Mouse (Mus musculus): ENCODE measurements around the gene Cyp2d22.
"Not testable (repeated sequence)": the region's sequence is repeated elsewhere in the genome, so short reads cannot be mapped to it uniquely, and the experiment has no call there.

The Cyp2d22 gene

DNA sequence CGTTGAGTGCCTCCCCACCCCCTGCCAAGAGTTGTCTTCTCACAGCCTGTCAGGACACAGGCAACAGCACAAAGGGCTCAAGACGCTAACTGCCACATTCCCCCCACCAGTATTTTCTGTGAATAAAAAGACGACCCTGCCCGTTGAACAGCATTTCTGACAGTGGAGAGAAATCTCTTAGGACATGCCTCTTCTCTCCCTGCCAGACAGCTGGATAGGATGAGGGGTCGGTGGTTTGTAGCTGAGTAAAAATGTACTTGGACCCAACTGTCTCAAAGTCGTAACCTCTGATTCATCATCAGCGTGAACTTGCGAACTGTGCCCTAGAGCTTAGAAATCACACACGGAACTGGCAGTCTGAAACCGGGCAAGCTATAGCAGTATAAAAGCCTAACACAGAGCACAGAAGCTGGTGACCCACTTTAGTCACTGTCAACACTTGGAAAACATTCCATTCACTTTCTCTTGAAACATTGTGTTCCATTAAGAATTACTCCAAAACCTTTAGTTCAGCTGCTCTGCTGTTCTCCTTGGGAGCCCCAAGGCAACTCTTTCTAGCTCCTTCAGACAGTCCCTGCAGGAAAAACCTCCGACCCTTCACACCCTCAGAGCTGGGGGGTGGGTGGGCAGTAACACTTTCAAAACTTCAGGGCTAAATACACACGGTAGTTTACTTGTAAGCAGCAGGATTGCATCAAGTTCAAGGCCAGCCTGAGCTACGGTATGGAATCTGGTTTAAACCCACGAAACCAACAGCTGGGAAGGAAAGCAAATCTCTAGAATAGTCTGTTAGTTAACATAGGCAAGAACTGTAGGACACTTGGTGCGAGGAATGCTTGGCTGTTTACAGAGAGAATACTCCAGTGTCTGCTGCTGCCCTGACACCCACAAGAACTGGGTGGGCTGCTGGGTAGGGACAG, 1.5 kb downstream of the Cyp2d22 start:
- POLR2A ChIA-PET, result interaction anchor here in 2 of 4 experiments (0.7 to 2.6 kb wide), 5 partner anchors 18 to 562 kb away, joined by 3 to 12 read pairs (median 4); partner anchors contain the start of gene Ndufa6 (in 1 of the 2)
- CTCF ChIA-PET, result interaction anchor here in 2 of 4 experiments (0.6 to 0.9 kb wide), 3 partner anchors 40 to 107 kb away, joined by 3 to 4 read pairs (median 3); partner anchors contain the start of genes Naga (in 1 of the 2), Pheta2 (in 1 of the 2) and Smdt1 (in 1 of the 2)

DNA sequence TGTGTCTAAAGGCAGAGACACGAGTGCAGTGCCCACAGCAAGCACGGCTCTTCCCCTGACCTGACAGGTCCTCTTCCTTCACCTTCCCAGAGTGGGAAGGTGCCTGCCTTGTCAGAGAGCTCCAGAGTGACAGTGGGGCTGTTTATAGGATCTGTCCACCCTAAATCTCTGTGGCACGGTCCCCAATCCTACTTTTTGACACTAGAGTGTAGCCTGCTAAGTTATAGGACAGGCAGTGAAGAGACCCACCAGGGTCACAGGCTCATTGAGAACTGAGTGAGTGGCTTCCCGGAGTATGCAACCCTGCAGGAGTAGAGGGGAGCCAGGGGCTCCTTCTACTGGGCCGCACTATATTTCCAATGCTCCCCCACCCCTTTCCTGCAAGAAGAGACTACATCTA, 2.4 kb downstream of the Cyp2d22 start:
- CTCF ChIA-PET, result interaction anchor here in 1 of 4 experiments (0.6 kb wide), 1 partner anchor 786 kb away, joined by 15 read pairs; no protein-coding TSS in a partner anchor
- POLR2A ChIA-PET, result interaction anchor here in 2 of 4 experiments (1.1 to 2.6 kb wide), 3 partner anchors 17 to 24 kb away, joined by 3 to 12 read pairs (median 10); partner anchors contain the start of gene Ndufa6 (in 1 of the 2)

DNA sequence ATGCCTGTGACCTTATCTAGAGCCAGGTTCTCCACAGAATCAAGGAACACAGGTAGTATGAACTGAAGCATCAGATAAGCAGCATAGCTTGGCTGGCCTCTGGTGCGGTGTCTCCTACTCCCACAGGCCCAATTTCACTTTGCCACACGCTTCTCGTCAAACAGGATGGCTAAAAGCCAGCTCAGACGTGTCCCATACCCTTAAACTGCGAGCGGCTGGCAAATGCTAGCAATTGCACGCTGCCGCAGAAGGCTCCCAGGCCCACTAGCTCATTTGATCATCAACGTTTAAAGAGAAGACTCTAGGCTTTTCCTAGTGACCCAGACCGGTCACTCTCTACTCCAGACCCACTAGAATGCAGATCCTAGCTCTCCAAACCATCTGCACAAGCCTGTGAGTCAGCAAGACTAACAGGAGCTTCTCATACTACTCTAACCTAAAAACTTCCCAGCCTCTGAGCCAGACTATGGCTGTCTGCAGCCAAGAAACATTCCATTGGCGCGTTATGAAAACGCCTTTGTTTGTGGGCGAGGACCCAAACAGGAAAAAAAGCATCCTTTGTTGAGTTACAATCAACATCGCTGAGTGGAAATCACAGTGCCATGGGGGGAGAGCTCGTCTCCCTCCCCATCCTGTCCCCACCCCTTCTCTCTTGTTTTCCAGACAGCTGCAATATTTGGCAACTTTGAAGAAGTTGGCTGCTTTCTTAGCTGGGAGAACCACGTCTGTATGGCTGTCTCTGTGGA, 3.5 kb downstream of the Cyp2d22 start:
- POLR2A ChIA-PET, result interaction anchor here in 2 of 4 experiments (0.7 to 2.1 kb wide), 8 partner anchors 15 to 468 kb away, joined by 3 to 7 read pairs (median 3); partner anchors contain the start of gene Ndufa6 (in 2 of the 2)
- CTCF ChIA-PET, result interaction anchor here in 3 of 4 experiments (0.5 to 1.7 kb wide), 5 partner anchors 18 to 406 kb away, joined by 3 to 10 read pairs (median 7); partner anchors contain the start of gene Ndufa6 (in 1 of the 3)

DNA sequence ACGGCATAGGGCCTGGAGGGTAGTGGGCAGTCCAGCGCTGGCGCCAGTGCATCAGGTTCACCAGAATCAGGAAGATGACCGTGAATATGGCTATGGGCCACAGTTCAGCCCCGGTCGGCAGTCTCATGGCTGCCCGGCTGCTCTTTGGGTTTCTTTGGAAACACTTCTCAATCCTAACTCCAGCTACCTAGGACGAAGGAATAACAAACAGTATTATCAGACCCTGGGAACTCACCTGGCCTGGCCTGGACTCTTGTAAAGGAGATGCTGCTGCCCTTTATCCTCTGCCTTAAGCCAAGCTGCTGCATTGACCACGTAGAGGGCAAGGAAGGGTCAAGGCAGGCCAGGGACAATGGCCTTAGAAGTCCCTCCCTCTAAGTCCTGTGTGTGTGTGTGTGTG, 4.2 kb downstream of the Cyp2d22 start:
- CTCF ChIA-PET, result interaction anchor here in 3 of 4 experiments (0.5 to 1.7 kb wide), 3 partner anchors 21 to 159 kb away, joined by 4 to 10 read pairs (median 7); partner anchors contain the start of gene Ndufa6 (in 1 of the 3)

DNA sequence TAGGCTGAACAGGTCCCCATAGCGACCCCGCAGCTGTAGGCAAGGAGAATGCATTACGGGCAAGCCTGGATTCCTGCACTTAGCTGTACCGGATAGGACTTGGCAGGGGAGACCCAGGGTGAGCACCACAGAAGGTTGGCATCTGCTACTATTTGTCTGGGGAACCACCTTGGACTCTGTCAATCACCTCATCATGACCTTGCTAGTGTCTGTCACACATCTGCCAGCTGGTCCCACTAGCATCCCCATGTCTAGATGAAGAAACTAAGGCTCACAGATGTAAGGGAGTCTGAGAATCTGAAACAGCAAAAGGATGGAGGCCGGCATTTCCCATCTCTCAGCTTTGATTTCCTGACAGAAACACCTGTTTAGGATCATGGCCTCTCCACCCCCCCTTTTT, 5.6 kb downstream of the Cyp2d22 start:
- ChIA-PET CTCF (interaction anchor here in 2 of 4 experiments (0.7 to 1.2 kb wide), 2 partner anchors 43 to 431 kb away, joined by 3 to 6 read pairs; no protein-coding TSS in a partner anchor), POLR2A (interaction anchor here in 2 of 4 experiments (1.8 to 2.2 kb wide), 3 partner anchors 13 to 15 kb away, joined by 6 to 7 read pairs (median 7); no protein-coding TSS in a partner anchor)

More for the DNA sequence above, 4.2 kb downstream of the Cyp2d22 start:
- POLR2A ChIA-PET, result interaction anchor here in 3 of 4 experiments (0.6 to 2.1 kb wide), 6 partner anchors 15 to 440 kb away, joined by 3 to 7 read pairs (median 4); partner anchors contain the start of gene Ndufa6 (in 2 of the 3)

DNA sequence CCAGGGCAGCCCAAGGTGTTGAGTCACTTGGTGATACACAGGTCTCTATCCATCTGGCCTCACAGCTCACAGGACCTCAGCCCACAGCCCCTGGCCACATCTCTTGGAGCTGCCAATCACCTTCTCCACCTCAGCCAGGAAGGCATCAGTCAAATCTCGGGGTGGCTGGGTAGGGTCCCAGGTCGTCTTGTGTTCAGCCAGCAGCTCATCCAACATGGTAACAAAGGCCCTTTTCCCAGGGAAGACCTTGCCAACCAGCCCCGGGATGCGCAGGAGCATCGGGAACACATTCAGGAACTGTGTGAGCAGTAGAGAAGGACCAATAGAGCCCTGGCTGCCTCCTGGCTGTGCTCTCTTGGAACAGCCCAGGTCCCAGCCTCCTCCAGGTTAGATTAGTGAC, 7.1 kb downstream of the Cyp2d22 start:
- CTCF ChIA-PET, result interaction anchor here in 1 of 4 experiments (1.7 kb wide), 1 partner anchor 11 kb away, joined by 6 read pairs; no protein-coding TSS in a partner anchor
- POLR2A ChIA-PET, result interaction anchor here in 3 of 4 experiments (1.5 to 2.2 kb wide), 5 partner anchors 11 to 18 kb away, joined by 4 to 7 read pairs (median 5); no protein-coding TSS in a partner anchor

DNA sequence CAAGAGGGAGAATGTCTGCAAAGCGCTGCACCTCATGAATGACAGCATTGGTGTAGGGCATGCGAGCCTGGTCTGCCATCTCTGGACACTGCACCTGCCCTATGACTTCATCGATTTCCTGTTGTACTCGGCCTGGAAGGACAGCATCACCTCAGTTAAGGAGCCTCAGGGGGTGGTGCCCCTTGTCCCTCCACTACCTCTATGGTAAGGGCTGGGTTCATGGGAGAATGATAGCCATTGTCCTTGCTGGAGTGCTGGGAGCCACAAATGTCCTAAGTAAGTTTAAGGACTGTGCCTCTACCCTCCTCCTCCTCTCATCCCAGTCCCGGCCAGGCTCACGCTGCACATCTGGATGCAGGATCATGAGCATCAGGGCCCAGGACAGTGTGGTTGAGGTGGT, 7.6 kb downstream of the Cyp2d22 start:
- POLR2A ChIA-PET, result interaction anchor here in 3 of 4 experiments (1.5 to 2.2 kb wide), 5 partner anchors 11 to 17 kb away, joined by 4 to 7 read pairs (median 5); no protein-coding TSS in a partner anchor
- CTCF ChIA-PET, result interaction anchor here in 1 of 4 experiments (1.7 kb wide), 1 partner anchor 11 kb away, joined by 6 read pairs; no protein-coding TSS in a partner anchor

DNA sequence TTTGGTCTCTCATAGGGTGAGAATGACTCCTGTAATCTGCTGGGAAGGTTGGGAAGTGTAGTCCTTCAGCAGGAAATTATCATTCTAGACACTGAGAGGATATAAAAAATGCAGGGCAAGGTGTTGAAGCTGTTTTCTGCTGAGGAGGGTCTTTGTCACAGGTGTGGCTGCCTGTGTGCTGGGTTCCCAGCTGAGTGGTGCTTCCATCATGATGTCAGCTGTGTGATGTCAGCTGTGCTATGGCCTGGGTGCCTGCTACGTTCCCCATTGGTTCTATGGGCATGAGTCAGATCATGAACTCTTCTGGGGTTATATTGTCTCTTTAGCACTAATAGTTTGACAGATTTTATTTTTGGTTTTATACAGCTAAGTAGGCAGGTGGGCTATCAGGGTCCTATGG, 11.2 kb downstream of the Cyp2d22 start:
- ChIA-PET POLR2A (interaction anchor here in 2 of 4 experiments (0.5 to 1.2 kb wide), 6 partner anchors 9 to 1109 kb away, joined by 3 to 6 read pairs (median 3); partner anchors contain the start of genes Naga (in 1 of the 2), Pheta2 (in 1 of the 2) and Smdt1 (in 1 of the 2)), CTCF (interaction anchor here in 1 of 4 experiments (0.6 kb wide), 1 partner anchor 727 kb away, joined by 9 read pairs; no protein-coding TSS in a partner anchor)

DNA sequence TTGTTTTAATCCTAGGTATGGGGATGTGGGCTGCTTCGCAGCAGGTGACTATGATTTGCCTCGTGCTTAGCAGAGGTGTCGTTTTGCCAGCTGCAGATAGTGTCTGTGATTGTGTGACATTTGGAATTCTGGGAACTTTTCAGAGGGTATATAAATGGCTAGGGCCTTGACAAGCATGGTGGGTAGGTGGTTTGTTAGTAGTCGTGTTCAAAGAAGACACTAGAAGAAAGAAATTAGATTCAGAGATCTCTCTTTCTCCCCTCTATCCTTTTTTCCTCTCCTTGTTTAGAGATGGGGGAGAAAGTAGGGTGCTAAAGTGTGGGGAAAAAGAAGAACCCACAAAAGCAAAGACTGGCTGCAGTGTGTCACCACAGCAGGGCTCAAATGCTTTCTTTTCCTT, 11.9 kb downstream of the Cyp2d22 start:
- CTCF ChIA-PET, result interaction anchor here in 1 of 4 experiments (0.6 kb wide), 1 partner anchor 728 kb away, joined by 9 read pairs; no protein-coding TSS in a partner anchor
- POLR2A ChIA-PET, result interaction anchor here in 2 of 4 experiments (0.5 to 1.2 kb wide), 5 partner anchors 8 to 352 kb away, joined by 3 to 6 read pairs (median 3); partner anchors contain the start of genes Naga (in 1 of the 2), Pheta2 (in 1 of the 2) and Smdt1 (in 1 of the 2)

DNA sequence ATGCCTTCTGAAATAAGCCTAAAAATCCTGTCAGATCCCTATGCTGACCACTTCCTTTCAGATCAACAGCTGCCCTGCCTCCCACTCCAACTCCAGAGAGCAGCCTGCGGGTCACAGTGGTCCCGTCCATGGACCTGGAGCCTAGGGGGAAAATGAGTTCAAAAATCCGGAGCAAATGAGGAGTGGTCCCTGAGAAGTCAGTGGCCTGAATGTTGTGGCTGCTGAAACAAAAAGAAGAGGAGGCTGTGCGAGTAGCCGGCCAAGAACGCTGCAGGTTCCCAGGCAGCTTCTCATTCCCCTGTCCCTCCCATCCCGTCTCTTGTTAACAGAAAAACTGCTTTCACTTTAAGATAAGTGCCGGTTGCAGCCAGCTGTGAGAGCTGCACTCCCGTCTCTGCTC, 15.5 kb downstream of the Cyp2d22 start:
- POLR2A ChIA-PET, CTCF ChIA-PET: not testable (repeated sequence)

DNA sequence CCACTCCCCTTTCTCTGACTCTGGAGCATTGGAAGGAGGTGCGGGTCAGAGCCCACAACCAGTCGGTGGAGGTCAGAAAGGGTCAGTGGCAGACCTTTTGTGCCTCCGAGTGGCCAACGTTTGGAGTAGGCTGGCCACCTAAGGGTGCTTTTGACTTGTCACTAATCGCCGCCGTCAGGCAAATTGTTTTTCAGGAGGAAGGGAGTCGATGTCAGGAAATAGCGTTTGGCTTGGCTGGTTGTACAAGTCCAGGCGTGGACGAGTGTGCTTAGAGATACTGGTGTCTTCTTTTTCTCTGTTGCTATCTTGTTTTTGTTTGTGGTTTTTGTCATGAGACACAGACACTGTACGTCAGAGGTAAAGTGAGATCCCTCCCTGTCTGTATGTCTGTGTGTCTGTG, 16.3 kb downstream of the Cyp2d22 start:
- POLR2A ChIA-PET, CTCF ChIA-PET: not testable (repeated sequence)

DNA sequence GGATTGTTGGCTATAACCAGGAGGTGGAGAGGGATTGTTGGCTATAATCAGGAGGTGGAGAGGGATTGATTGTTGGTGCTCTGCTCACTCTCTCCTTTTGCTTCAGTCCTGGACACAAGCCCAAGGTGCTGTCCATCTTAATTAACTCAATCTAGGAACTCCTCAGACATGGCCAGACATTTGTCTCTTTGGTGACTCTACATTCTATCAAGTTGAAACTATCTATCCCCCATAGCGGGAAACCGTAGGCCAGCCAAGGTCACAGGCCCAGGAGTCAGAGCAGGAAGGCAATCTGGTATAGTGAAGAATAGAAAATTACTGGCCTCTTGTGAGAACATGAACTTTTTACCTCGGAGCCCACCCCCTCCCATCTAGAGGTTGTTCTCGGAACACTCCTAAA, 17.8 kb downstream of the Cyp2d22 start:
- CTCF ChIA-PET, result interaction anchor here in 1 of 4 experiments (1.0 to 1.3 kb wide), 2 partner anchors 10 to 737 kb away, joined by 3 to 6 read pairs; no protein-coding TSS in a partner anchor
- POLR2A ChIA-PET, result interaction anchor here in 2 of 4 experiments (0.7 to 2.5 kb wide), 5 partner anchors 11 to 30 kb away, joined by 3 to 19 read pairs (median 11); partner anchors contain the start of genes Cyp2d22 (in 1 of the 2), Naga (in 1 of the 2), Pheta2 (in 1 of the 2) and Smdt1 (in 1 of the 2)

DNA sequence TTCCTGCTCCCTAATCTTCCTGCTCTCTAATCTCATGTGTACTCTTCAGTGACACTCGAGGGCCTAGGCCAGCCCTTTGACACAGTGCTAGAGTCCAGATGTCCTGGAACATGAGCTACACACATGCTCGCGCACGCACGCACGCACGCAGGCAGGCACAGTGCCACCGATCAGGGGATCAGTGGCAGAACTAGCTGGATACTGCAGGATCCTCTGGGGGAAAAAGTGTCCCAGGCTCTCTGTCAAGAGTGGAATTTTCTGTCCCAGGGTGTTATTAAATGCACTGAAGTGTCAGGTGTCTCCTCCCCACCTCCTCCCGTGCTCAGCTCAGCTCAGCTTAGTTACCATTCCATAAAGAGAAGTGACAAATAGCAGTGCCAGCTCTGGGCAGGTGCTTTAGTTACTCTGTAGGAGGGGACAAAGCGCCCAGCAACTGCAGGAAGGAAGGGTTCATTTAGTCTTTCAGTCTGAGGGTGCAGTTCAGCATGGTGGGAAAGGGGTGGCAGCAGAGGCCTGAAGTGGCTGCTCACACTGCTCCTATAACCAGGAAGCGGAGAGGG, 18.5 kb downstream of the Cyp2d22 start:
- ChIA-PET CTCF (interaction anchor here in 2 of 4 experiments (0.5 to 1.3 kb wide), 7 partner anchors 11 to 953 kb away, joined by 3 to 7 read pairs (median 3); no protein-coding TSS in a partner anchor), POLR2A (interaction anchor here in 3 of 4 experiments (0.5 to 2.5 kb wide), 21 partner anchors 9 to 788 kb away, joined by 3 to 19 read pairs (median 5); partner anchors contain the start of genes Naga (in 3 of the 3), Pheta2 (in 3 of the 3), Smdt1 (in 3 of the 3) and Cyp2d22 (in 1 of the 3))

DNA sequence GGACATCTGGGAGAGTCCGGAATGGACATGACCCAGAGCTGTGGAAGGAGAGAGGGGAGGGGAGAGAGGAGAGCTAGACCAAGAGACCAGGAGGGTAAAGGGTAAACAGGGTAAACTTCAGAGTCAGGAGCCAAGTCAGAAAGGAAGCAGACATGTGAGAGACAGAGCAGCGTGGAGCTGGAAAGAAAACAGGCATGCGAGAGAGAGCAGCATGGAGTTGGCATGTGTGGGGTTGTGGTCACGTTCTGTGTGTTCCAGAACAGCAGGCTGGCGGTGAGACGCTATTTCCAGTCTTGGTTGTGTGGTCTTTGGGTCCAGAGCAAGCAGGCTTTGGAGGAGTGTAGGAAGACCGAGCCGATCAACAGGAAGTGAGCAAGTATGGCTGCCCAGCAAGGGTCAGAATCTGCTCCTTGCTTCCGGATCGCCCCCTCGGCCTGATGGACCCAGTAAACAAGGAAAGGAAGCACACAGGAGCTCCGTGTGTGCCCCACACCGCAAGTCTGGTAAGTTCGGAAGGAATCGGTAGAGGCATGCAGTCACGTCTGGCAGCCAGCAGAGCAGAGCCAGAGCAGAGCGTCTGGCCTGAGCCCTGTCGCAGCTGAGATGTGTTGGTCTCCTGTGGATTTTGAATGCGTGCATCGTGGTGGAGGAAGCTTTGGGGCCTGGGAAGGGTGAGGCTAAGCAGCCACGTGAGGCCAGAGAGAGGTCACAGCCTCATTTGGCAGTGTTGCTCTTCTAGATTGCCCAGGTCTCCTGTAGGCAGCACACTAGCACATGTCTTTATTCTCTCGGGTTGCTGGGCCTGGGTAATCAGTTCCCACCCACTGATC, 21.4 kb downstream of the Cyp2d22 start:
- ChIA-PET CTCF (interaction anchor here in 2 of 4 experiments (0.6 to 1.0 kb wide), 3 partner anchors 18 to 98 kb away, joined by 3 to 7 read pairs (median 4); no protein-coding TSS in a partner anchor), POLR2A (interaction anchor here in 3 of 4 experiments (0.7 to 3.5 kb wide), 20 partner anchors 8 to 791 kb away, joined by 3 to 20 read pairs (median 4); partner anchors contain the start of genes Naga (in 2 of the 3), Pheta2 (in 2 of the 3), Smdt1 (in 2 of the 3) and Cyp2d22 (in 1 of the 3))

DNA sequence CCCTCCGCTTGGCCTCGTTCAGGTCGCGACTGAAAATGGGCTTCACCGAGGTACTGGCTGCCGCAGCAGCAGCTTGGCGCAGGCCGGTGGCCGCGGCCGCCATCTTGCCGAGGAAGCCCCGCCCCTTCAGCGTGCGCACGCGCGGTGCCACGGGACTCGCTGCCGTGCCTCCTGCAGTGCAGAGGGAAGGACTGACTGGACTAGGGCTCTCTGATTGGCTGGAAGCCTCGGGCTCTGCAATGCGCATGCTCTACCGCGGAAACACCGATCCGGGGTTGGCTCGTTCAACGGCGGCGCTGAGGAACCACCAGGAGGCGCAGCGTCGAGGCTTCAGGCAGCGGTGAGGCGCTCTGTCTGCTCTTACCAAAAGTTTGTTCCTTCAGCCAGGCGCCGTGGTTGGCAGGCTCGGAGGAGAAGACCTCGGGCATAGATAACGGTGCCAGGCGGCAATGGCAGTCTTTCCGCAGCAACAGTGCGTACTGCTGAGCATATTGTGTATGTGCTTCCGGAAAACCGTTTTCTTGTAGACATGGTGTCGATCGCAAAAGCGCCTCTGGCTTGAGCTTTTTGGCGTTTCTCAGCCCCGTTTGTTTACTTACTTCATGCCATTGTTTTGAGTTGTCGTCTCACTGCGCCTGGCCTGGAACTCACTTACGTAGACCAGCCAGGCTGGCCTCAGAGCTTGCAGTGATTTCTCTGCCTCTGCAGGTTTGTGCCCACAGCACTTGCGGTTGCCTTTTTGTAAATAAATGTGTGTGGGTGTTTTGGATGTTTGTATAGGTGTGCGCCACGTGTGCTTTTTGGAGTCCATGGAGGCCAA, 25.7 kb downstream of the Cyp2d22 start, which contains the start of gene Ndufa6:
Gene Ndufa6, minus strand, starts transcription at position 197 of the 820 bp plus-strand sequence.
- ChIA-PET CTCF (interaction anchor here (0.6 to 2.4 kb wide), 20 partner anchors 9 to 681 kb away, joined by 3 to 16 read pairs (median 4); partner anchors contain the start of genes Naga (in 2 of the 4), Pheta2 (in 2 of the 4), Smdt1 (in 2 of the 4) and Srebf2 (in 1 of the 4)), POLR2A (interaction anchor here in 3 of 4 experiments (0.5 to 3.9 kb wide), 40 partner anchors 8 to 1015 kb away, joined by 3 to 43 read pairs (median 4); partner anchors contain the start of genes Naga (in 3 of the 3), Pheta2 (in 3 of the 3), Smdt1 (in 3 of the 3) and Poldip3 (in 2 of the 3))
